Mouse (Mus musculus) hindbrain, embryonic 15.5 days (tissue): ENCODE data around the gene S100a3. TPM values are rescaled to one million over a fixed set of nuclear protein-coding genes. Genes with fewer than 3 reads are reported as not detected.

Experiments
- ATAC-seq: fragments of 200-750 bp; cut with Nextera tagmentation; 2 replicates; pipeline ENCODE4 v1.8.0; 2017; ENCODE audit warnings: low read depth, moderate number of reproducible peaks, moderate TSS enrichment; ENCODE audit not compliant: low FRiP score
- H3K27ac ChIP-seq: fragments of 300-500 bp; sonication (generic); replicated peaks from 2 replicates; pipeline ENCODE4 v1.5.1; 2015; ENCODE audit warnings: mild to moderate bottlenecking, inconsistent platforms
- H3K27me3 ChIP-seq: fragments of 300-500 bp; sonication (generic); 2 replicates; pipeline ENCODE4 v1.6.1; 2015; ENCODE audit warnings: control low read depth, inconsistent platforms
- H3K36me3 ChIP-seq: fragments of 300-500 bp; sonication (generic); 2 replicates; pipeline ENCODE4 v1.6.1; 2015; ENCODE audit warnings: control low read depth, inconsistent platforms
- H3K4me1 ChIP-seq: fragments of 300-500 bp; sonication (generic); replicated peaks from 2 replicates; pipeline ENCODE4 v1.6.1; 2015; ENCODE audit warnings: control low read depth, inconsistent platforms
- H3K4me2 ChIP-seq: fragments of 300-500 bp; sonication (generic); 2 replicates; pipeline ENCODE4 v1.6.1; 2015; ENCODE audit warnings: moderate library complexity, mild to moderate bottlenecking, inconsistent platforms
- H3K4me3 ChIP-seq: fragments of 300-500 bp; sonication (generic); 2 replicates; pipeline ENCODE4 v1.5.1; 2015; ENCODE audit warnings: mild to moderate bottlenecking, inconsistent platforms
- H3K9ac ChIP-seq: fragments of 300-500 bp; sonication (generic); 2 replicates; pipeline ENCODE4 v1.6.1; 2015; ENCODE audit warnings: inconsistent platforms
- H3K9me3 ChIP-seq: fragments of 300-500 bp; sonication (generic); 2 replicates; pipeline ENCODE4 v1.6.1; 2016; ENCODE audit warnings: control low read depth, inconsistent platforms
- WGBS: fragments of 180-500 bp; shearing (Covaris S2); methylation state at CpG from one replicate; pipeline ENCODE4 v1.1.7; 2015; 5-methylcytosine and 5-hydroxymethylcytosine counted together
- polyA plus RNA-seq: library from polyadenylated mRNA; unstranded; fragments of >200 nt; fragmentation: Nextera tagmentation; extraction: Ambion mirVana; gene quantifications from 2 replicates; pipeline ENCODE4 v1.2.1, GENCODE M21; 2015

The S100a3 gene
- polyA plus RNA-seq, 1 experiment from 2014 or later = 2.7 TPM

DNA sequence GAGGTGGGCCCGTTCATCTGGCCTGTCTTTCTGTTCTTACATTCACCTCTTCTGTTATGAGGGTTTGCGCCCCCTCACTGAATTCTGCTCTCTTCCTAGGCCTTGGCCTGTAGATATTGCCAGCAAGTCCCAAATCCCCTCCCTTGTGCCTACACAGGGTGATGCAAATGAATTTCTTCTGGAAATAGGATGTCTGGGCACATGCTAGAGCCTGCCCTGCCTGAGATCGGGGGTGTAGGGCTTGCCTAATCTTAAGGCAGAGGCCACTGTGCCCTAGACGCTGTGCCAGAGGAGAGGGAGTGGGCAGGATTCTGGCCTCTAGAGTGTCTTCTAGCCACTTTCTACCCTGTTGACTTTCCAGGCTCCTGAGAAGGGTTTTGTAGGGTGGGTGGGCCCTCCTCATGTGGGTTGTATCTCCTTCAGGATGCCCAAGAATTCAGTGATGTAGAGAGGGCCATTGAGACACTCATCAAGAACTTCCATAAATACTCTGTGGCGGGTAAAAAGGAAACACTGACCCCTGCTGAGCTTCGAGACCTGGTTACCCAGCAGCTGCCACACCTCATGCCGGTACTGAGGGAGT lies 33.0 kb upstream of the S100a3 start:
- WGBS = 89% methylated on average over 7 of the region's 7 CpGs
- Histone ChIP-seq H3K27me3 (no peaks in the 10 kb centered on the region), H3K4me2 (no peak overlapping the region), H3K36me3 (no peaks in the 10 kb centered on the region), H3K9ac (no peak overlapping the region), H3K9me3 (no peaks in the 10 kb centered on the region), H3K4me3 (no peak overlapping the region), H3K27ac (no peak overlapping the region), H3K4me1 (no peaks in the 10 kb centered on the region)
- ATAC-seq = no peak

DNA sequence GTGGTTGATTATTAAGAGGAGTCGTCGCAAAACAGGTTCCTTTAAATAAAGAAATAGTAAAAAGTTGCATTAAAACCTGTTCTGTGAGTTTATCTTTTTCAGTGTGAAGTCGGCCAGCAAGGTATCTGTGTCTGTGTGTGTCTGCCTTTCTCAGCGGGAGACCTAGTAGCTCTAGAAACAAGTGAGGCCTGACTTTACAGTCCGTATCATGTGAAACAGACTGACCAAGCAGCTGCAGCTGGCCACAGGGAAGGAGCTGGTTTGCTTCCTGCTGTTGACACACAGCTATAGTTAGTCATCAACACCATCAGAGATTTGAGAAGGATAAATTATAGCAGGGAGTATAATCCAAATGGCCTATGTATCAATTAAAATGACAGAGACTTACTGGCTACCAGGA lies 28.7 kb upstream of the S100a3 start:
- Histone ChIP-seq H3K36me3 (no peaks in the 10 kb centered on the region), H3K4me3 (no peak overlapping the region), H3K9me3 (no peaks in the 10 kb centered on the region), H3K9ac (no peak overlapping the region), H3K4me1 (no peaks in the 10 kb centered on the region), H3K4me2 (no peak overlapping the region), H3K27me3 (no peaks in the 10 kb centered on the region), H3K27ac (no peak overlapping the region)
- no peak for ATAC-seq
- 78% methylated on average over 5 of the region's 5 CpGs for WGBS

DNA sequence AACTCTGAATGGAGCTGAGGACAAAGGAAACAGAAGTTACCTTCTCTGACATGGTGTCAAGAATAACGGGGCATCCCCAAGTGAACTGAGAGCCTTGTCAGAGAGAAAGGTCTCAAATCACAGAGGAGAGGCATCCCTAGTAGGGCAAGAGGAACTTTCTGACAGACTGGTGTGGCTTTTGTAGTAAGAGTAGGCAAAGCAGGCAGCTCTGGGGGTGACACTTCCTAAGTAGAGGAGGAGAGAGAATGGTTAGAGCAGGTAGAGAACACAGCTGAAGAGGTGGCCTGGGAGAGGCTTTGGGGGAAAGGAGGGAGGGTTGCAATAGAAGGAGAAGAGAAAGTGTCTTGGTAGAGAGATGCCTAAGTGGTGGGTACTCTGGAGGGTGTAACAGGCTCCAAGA lies 24.9 kb upstream of the S100a3 start:
- no peak for ATAC-seq
- H3K4me3 ChIP-seq = no peak overlapping the region
- no peak overlapping the region for H3K9ac ChIP-seq
- H3K9me3 ChIP-seq = no peaks in the 10 kb centered on the region
- H3K27ac ChIP-seq = no peak overlapping the region
- no peak overlapping the region for H3K4me2 ChIP-seq
- no peaks in the 10 kb centered on the region for H3K27me3 ChIP-seq
- H3K4me1 ChIP-seq = no peaks in the 10 kb centered on the region
- H3K36me3 ChIP-seq = no peaks in the 10 kb centered on the region
- WGBS = 76% methylated on average over 1 of the region's 1 CpGs

DNA sequence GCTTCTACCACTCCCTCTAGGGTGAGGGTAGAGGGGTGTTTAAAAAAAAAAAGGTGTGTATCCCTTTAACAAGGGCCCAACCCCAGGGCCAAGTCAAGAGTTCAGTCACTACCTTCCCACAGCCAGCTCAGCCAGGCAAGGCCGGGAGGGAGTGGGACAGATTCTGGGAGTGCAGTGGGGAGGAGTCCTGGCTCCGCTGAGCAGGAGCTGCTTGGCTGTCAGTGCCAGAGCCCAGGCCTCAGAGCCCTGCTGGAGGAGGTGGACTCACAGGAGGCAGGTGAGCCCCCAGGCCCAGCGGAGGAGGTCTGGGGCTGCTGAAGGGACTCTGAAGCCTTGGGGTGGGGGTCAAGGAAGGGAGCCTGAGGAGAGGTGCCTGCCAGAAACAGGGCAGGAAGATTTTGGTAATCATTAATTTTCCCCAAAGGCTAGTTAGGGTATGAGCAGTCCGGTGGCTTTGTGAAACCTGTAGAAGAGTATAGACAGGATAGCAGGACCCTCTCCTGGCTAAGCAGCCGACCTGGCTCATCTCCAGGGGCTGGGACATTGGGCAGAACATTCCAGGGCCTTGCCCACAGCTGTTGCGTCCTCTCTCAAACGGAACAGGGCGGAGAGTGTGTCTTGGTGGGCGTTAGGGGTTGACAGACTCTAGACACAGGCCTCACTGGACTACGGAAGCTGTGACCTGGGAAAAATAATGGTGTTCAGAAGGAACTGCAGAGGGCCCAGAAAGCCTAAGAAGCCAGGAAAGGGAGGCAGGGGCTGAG lies 23.1 kb upstream of the S100a3 start, which contains the start of gene S100a16:
Gene S100a16, plus strand, starts transcription at position 114 of the 764 bp plus-strand sequence.
- H3K36me3 ChIP-seq = no peaks in the 10 kb centered on the region
- H3K27me3 ChIP-seq = no peaks in the 10 kb centered on the region
- H3K4me1 ChIP-seq = 0 out of 2 replicates have a peak, but pooled peaks cover 4% of the 10 kb centered on the region
- H3K9me3 ChIP-seq = no peaks in the 10 kb centered on the region
- peak within 1 kb of the TSS; percentile 7; the same call in 1 of the 2 replicates for H3K4me2 ChIP-seq
- no peak within 1 kb of the TSS for H3K27ac ChIP-seq
- no peak within 1 kb of the TSS for H3K9ac ChIP-seq
- H3K4me3 ChIP-seq = no peak within 1 kb of the TSS
- WGBS = 35% methylated on average over 10 of the region's 10 CpGs
- ATAC-seq = no peak; the same call in 1 of the 2 replicates

DNA sequence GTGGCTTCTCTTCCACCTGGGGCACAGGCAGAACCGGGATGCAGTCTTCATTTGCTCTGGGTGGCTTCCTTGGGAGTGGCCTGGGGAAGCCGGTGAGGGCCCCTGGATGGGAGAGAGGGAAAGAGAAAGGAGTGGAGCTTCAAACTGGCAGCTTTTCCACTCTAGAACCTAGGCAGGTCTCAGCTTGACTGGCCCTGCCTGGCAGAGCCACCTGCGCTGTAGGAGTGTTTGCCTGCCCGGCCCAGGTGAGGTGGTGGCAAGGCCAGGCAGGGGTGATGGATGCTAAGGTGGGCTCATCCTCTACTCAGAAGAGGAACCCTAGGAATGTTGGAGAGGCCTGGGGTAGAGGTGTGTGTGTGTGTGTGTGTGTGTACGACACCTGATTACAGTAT lies 22.5 kb upstream of the S100a3 start:
- no peaks in the 10 kb centered on the region for H3K36me3 ChIP-seq
- ATAC-seq = no peak
- no peak overlapping the region for H3K4me2 ChIP-seq
- H3K9ac ChIP-seq = no peak overlapping the region
- 0 out of 2 replicates have a peak, but pooled peaks cover 4% of the 10 kb centered on the region for H3K4me1 ChIP-seq
- no peaks in the 10 kb centered on the region for H3K9me3 ChIP-seq
- no peak overlapping the region for H3K4me3 ChIP-seq
- WGBS = 87% methylated on average over 5 of the region's 5 CpGs
- no peaks in the 10 kb centered on the region for H3K27me3 ChIP-seq
- H3K27ac ChIP-seq = no peak overlapping the region

DNA sequence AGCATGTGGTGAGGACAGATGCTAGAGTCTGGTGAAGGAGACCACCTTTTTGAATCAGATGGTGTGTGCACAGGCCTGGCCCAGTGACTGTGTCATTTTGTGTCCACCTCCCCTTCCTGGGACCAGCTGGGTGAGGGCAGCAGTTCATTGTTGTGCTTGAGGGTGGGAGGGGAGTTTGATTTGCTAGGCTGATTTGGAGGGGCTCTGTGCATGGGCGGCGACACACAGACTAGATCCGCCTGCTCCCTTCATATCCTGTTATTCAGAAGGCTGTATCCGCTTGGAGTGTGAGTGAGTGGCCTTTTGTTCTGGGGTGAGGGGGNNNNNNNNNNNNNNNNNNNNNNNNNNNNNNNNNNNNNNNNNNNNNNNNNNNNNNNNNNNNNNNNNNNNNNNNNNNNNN lies 19.5 kb upstream of the S100a3 start:
- no peaks in the 10 kb centered on the region for H3K36me3 ChIP-seq
- no peak overlapping the region for H3K4me3 ChIP-seq
- peak; percentile 67 for ATAC-seq
- 34% methylated on average over 4 of the region's 4 CpGs for WGBS
- 0 out of 2 replicates have a peak, but pooled peaks cover 4% of the 10 kb centered on the region for H3K4me1 ChIP-seq
- peak overlapping the region; percentile 21; the same call in 1 of the 2 replicates for H3K4me2 ChIP-seq
- no peak overlapping the region for H3K27ac ChIP-seq
- H3K27me3 ChIP-seq = no peaks in the 10 kb centered on the region
- H3K9me3 ChIP-seq = no peaks in the 10 kb centered on the region
- no peak overlapping the region for H3K9ac ChIP-seq

DNA sequence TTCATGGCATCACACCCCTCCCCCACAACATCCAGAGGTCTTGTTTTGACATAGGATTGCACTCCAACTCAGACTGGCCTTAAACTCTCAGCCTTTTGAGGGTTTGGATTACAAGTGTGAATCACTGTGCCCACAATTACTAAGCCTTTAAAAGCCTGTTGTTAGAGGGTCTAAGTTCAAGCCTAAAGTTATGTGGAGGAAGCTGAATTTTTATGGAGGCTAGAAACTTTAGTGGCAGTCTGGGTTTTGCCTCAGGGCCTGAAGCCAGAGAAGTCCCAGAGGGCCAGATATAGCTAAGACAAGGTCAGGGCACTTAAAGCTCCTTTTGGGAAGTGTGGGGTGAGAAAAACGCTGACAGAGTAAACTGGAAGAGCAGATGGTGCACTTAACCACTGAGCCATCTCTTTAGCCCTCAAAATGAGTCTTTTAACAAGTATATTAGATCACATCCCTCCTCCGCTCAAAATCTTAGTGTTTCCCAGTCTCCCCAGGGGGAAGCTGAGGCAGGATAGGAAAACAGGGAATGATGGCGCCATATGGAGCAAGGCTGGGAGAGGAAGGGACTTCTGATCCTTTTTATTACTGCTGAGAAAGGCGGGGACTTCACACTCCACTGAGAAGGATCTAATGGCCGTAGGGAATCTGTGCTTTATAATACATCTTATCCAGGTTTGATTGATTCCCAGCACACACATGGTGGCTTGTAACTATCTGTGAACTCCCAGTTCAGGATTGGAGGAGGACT lies 10.5 kb upstream of the S100a3 start:
- 64% methylated on average over 5 of the region's 5 CpGs for WGBS
- Histone ChIP-seq H3K36me3 (no peaks in the 10 kb centered on the region), H3K4me1 (no peaks in the 10 kb centered on the region), H3K27ac (no peak overlapping the region), H3K27me3 (no peaks in the 10 kb centered on the region), H3K9ac (no peak overlapping the region), H3K4me3 (no peak overlapping the region), H3K4me2 (no peak overlapping the region), H3K9me3 (no peaks in the 10 kb centered on the region)
- ATAC-seq = no peak

DNA sequence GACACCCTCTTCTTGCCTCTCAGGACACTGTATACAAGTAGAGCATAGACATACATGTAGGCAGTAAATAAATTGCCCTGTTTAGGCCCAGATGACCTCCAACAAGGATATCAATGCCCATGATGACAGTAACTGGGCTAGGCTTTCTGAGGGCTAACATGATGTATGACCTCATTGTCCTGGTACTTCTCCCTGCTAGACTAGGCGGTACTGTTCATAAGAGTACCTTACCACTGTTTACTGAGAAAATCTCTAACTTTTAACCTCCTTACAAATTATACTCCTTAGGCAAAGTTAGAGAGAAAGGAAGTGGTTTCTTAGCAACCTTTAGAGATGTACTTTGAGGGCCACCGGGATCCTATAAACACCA lies 10.0 kb upstream of the S100a3 start:
- ATAC-seq = no peak
- no peaks in the 10 kb centered on the region for H3K27me3 ChIP-seq
- H3K27ac ChIP-seq = no peak overlapping the region
- WGBS = 94% methylated on average over 2 of the region's 2 CpGs
- no peak overlapping the region for H3K4me3 ChIP-seq
- no peaks in the 10 kb centered on the region for H3K36me3 ChIP-seq
- H3K4me2 ChIP-seq = no peak overlapping the region
- no peak overlapping the region for H3K9ac ChIP-seq
- no peaks in the 10 kb centered on the region for H3K4me1 ChIP-seq
- no peaks in the 10 kb centered on the region for H3K9me3 ChIP-seq

DNA sequence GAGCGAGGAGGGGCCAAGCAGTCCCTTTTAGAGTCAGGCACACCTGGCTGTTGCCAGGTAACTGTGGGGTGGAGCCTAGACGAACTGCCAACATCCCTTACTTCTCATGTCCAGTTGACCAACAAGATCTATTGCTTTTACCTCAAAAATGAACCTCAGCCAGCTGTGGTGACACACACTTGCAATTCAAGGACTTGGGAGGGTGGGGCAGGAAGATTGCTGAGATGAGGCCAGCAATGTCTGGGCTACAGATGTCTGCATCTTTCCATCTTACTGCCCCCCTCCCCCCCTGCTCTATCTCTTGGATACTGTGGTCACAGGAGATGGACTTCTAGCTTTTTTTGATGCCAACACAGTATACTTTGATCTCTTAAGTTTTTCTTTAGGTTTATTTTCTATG lies 8.1 kb upstream of the S100a3 start:
- H3K9ac ChIP-seq = no peak overlapping the region
- no peak for ATAC-seq
- WGBS = 80% methylated on average over 2 of the region's 2 CpGs
- H3K4me2 ChIP-seq = no peak overlapping the region
- H3K27ac ChIP-seq = no peak overlapping the region
- H3K4me1 ChIP-seq = no peaks in the 10 kb centered on the region
- H3K9me3 ChIP-seq = no peaks in the 10 kb centered on the region
- H3K27me3 ChIP-seq = no peaks in the 10 kb centered on the region
- no peaks in the 10 kb centered on the region for H3K36me3 ChIP-seq
- H3K4me3 ChIP-seq = no peak overlapping the region

DNA sequence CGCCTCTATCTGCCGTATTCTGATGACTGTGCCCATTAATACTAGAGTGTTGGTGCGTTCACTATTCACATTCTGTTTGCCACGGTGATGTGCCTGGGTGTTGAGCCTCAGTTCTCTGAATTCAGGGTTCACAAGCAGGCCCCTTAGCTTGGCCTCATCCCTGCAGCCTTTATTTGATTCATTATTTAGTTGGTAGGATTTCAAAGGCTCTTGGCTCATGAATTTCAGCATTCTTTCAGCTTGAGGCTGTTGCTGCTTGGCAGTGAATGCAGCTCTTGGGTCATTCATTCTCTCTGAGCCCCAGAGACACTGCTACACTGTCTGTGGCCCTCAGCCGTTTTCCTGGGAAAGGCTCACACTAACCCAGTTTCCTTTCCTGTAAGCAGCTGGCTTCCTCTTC lies 4.4 kb upstream of the S100a3 start:
- peak; percentile 93 for ATAC-seq
- no peak overlapping the region for H3K27ac ChIP-seq
- no peak overlapping the region for H3K4me3 ChIP-seq
- WGBS = 30% methylated on average over 5 of the region's 5 CpGs
- H3K9me3 ChIP-seq = no peaks in the 10 kb centered on the region
- H3K36me3 ChIP-seq = no peaks in the 10 kb centered on the region
- no peak overlapping the region for H3K9ac ChIP-seq
- H3K4me1 ChIP-seq = no peaks in the 10 kb centered on the region
- H3K27me3 ChIP-seq = no peaks in the 10 kb centered on the region
- H3K4me2 ChIP-seq = no peak overlapping the region

DNA sequence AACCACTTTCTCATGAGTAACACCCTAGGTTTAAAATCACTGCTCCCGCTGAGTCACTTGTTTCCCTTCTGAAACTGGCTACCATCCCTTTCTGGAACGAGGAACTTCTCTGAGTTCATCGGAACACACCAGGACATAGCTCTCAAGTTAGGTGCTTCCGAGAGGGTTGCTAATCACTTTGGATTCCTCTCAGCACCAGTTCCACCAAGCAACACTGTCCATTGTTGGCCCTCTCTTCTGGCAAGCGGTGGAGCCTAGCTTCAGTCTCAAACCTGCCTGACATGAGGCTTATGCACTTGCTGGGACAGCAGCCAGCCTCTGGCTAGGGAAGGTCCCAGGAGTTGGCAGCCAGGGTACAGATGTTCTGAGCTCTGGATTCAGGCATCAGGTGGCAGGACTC lies 14.3 kb downstream of the S100a3 start:
- Histone ChIP-seq H3K4me3 (no peak overlapping the region), H3K27ac (no peak overlapping the region), H3K9me3 (no peaks in the 10 kb centered on the region), H3K9ac (no peak overlapping the region), H3K27me3 (no peaks in the 10 kb centered on the region), H3K4me2 (no peak overlapping the region), H3K4me1 (no peaks in the 10 kb centered on the region), H3K36me3 (no peaks in the 10 kb centered on the region)
- no peak for ATAC-seq
- WGBS = 79% methylated on average over 5 of the region's 5 CpGs

DNA sequence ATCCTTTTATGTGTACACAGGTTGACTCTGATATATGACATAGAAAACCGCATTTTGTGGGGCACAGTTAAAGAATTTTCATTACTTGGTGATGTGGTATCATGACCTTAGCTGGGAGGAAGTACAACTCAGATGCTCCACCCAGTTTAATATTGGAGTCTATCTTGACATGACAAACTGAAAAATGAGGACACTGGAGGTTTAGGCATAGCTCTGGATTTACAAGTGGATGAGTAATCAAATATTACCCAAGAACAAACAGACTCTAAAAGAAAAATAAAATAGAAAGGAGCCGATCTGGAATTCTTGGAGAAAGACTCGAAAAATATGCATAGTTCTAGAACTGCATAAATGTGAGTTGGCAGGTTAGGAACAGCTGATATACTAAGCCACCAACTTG lies 14.9 kb downstream of the S100a3 start:
- Histone ChIP-seq H3K27me3 (no peaks in the 10 kb centered on the region), H3K36me3 (no peaks in the 10 kb centered on the region), H3K9ac (no peak overlapping the region), H3K9me3 (no peaks in the 10 kb centered on the region), H3K4me1 (no peaks in the 10 kb centered on the region), H3K27ac (no peak overlapping the region), H3K4me2 (no peak overlapping the region), H3K4me3 (no peak overlapping the region)
- WGBS = 90% methylated on average over 3 of the region's 3 CpGs
- ATAC-seq = no peak
